Mouse (Mus musculus) left cerebral cortex, postnatal 25 days (tissue): ENCODE results near the gene Syngap1. TPM values are rescaled to one million over a fixed set of nuclear protein-coding genes. Genes with fewer than 3 reads are reported as not detected.

Experiments used
- DNase-seq, 2 experiments: peaks; one replicate each; pipeline ENCODE4 v3.0.0; 2022; ENCODE audit warnings: low spot score in 2 of 2, mixed read lengths in 1 of 2
- intact Hi-C: fragments of 180-260 bp; cut with DNase I; formaldehyde crosslinking; loops from one replicate; pipeline ENCODE4 v1.15.1; 2025
- microRNA-seq, 2 experiments: library from miRNA; unstranded; fragments of <30 nt; microRNA quantifications; one replicate each; pipeline ENCODE4 v1.2.0; 2022
- total RNA-seq, 2 experiments: library from RNA; stranded (reverse); gene quantifications; 2 replicates each; pipeline ENCODE4 v1.2.3; 2021

Gene Syngap1
- total RNA-seq, 2 experiments from 2014 or later = 492 TPM

DNA sequence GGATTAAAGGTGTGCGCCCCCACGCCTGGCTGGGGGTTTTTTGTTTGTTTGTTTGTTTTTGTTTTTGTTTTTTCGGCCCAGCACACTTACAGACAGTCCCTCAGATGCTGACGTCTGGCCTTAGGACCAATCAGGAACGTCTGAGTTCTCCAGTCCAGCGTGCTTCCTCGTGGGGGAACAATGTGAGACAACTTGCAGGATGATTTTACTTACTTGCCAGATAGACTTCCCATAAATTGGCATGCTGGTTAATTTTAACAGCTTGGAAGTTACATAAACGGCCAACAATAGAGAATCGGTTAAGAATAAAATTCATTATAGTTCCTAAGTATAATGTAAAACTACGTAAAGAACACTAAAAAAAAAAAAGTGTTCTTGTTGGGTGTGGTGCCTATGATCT is 70.1 kb downstream of the Syngap1 start:
- intact Hi-C loops = no loop called here

DNA sequence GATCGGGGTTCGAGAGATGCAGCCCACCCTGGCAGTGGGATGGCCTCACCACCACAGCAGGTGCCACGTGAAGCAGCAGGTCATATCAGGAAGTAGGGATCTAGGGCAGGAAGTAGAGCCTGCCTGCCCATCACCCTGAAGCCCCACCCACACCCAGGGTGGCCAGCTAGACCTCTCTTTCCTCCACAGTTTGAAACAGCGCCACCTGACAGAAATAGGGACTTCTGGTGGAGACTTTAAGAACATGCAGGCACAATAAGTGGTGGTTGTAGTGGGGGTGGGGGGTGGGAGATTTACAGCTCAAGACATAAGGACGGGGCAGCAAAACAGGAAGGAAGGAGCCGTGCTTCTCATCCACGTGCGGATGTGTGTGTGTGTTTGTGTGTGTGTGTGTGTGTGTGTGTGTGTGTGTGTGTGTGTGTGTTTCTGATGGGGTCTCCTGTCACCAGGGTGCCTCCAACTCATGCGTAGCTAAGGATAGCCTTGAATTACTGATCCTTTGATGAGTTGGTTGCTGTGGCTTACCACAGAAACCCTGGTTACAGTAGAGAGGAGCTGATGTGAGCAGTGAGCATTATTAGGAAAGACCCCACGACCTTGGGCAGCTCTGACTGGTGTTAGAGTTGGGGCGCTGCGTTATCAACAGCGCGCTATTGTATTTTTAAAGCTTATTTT is 71.1 kb downstream of the Syngap1 start:
- intact Hi-C loops = no loop called here
- peak in 1 of 2 experiments; percentile 55 for DNase-seq

More for the DNA sequence above, 70.1 kb downstream of the Syngap1 start:
- peak in 1 of 2 experiments; percentile 87 for DNase-seq

DNA sequence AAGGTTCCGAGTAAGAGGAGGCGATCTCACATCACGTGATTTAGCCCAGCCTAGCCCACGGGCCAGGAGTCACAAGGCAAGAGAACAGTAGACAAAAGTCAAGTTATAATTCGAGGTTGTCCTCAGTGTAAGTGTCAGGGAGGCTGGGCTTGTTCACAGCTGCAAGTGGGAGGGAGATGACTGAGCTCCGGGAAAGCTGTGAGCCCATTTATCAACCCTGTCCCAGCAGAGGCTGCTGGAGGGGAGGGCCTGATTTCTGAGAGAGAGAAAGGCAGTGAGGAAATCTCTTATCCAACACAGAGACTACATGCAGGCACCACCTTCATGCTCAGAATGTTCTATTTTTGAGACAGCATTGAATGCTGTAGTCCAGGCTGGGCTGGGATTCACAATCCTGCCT is 71.9 kb downstream of the Syngap1 start:
- intact Hi-C loops = no loop called here
- DNase-seq = peak; percentile 49 to 87

DNA sequence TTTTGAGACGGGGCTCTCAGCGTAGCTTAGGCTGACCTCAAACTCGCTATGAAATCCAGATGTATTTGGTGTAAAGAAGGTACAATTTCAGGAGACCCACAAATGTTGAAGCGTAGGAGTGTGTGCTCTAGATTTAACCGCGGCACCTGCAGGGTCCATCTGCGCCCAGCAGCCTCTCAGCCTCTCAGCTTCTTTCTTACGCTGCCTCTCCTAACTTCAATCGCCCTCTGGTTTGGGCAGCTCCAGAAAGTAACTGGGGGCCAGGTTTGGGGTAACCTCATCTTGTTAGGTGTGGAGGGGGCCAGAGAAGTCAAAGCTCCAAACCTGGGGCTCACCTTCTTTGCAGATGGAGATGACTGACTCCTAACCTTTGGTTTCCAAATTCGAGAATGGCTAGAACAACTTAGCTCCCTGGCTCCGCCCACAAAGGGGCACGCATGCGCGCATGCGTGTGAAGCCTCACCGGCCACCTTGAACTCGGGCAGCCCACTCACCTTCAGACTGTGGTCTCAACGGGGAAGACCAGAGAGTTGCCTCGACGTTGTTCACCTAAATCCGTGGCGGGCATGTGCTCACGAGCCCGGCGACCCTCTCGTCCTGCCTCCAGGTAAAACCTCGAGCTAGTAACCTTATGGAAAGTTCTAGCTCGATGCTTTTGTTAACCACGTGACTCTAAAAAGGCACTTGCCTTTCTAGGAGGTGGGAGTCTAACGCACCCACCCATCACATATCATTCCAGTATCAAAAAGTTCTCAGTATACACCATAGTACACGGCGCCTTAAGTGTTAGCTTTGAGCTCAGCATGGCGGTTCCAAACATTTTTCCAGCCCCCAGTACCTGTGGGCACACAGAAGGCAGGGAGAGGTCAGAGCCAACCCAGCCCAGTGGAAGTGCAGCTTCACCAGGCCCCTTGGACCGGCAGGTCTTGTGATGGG is 76.8 kb downstream of the Syngap1 start:
- DNase-seq = peak; percentile 80 to 86
- intact Hi-C loops = loop anchor here (5.0 kb wide), 2 partner anchors 46 to 71 kb away; partner anchors contain the start of gene Zbtb9

DNA sequence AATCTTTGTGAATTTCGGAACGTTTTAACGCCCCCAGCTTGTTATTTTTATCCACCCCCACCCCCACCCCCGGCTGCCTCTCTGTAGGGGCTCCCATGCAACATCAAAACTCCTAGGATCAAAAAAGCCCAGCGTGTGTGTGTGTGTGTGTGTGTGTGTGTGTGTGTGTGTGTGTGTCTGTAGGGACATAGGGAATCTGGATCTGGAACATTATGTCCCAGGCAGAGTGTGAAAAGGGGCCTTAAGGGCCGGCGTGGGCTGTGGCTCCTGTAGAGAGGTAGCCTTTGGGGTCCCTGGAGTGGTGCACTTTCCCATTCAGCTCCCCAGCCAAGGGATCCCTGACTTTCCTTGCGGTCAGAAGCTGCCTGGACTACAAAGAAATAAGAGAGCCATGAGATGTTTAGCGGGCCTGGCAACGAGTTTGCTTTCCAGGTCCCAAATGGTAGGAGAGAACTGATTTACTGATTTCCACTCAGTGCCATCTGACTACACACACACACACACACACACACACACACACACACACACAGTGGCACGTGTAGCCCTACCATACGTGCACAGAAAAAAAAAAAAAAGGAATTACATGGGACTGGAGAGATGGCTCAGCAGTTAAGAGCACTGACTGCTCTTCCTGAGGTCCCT is 77.6 kb downstream of the Syngap1 start:
- DNase-seq = peak; percentile 48 to 73

DNA sequence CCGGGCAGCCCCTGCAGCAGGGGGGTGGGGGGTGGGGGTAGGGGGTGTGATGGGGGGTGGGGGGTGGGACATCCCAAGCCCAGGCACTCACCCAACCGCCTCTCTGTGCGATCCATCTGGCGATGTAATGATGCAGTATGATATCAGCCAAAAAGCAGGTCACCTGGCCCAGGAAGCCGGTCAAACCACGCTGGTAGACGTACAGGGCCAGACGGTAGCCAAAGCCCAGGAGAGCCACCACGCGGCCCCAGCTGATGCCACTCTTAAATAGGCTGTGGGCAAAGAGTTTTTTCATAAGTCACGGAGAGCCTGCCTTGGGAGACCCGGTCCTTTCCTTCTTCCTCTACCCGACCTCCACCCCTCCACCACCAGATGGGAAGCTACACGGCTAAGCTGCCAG is 80.0 kb downstream of the Syngap1 start:
- intact Hi-C loops = no loop called here
- DNase-seq = no peak

More for the DNA sequence above, 77.6 kb downstream of the Syngap1 start:
- intact Hi-C loops = loop anchor here (5.0 kb wide), 2 partner anchors 46 to 71 kb away; partner anchors contain the start of gene Zbtb9

DNA sequence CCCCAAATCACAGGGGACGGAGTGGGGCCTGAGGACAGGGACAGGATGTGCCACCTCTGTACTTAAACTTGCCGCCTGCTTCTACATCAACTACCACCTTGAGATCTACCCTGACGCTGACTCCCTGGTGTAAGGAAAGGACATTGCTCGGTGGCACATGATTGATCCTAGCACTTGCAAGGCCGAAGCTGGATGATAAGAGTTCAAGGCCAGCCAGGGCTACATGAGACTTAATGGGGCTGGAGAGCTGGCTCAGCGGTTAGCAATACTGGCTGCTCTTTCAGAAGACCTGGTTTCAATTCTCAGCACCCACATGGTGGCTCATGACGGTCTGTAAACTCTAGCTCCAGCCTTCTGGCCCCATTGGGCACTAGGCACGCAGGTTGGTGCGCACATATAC is 80.7 kb downstream of the Syngap1 start:
- no peak for DNase-seq
- intact Hi-C loops = no loop called here

Small RNA genes lying within 50 kb of the gene (microRNA-seq; reads per million reads assigned to microRNA genes)
- 0 reads per million in 2 experiments for gene Gm27775
- 15.8 to 26.5 reads per million in 2 experiments for gene Mir3083
- 4.0 to 5.4 reads per million in 2 experiments for gene Mir6968

Other genes with a start within 250 kb of the Syngap1 start
- 10 to 100 TPM; 88.2 to 96.2 TPM for gene Crebrf, start 225.6 kb upstream of the Syngap1 start, total RNA-seq
- gene Bnip1, start 160.2 kb upstream of the Syngap1 start, total RNA-seq = 10 to 100 TPM; 32.7 to 34.1 TPM
- not detected for gene Nkx2-5, start 96.2 kb upstream of the Syngap1 start, total RNA-seq
- gene Kifc5b, start 24.2 kb upstream of the Syngap1 start, total RNA-seq = 1 to 10 TPM; 3.1 to 3.9 TPM
- gene Phf1, start 8.2 kb upstream of the Syngap1 start, total RNA-seq = 10 to 100 TPM; 24.8 to 25.0 TPM
- gene Cuta, start 1.7 kb upstream of the Syngap1 start, total RNA-seq = 100 to 1,000 TPM; 111 to 123 TPM
- gene Zbtb9, start 31.9 kb downstream of the Syngap1 start, total RNA-seq = 10 to 100 TPM; 17.7 to 18.8 TPM
- 10 to 100 TPM; 17.0 to 17.8 TPM for gene Bak1, start 87.8 kb downstream of the Syngap1 start, total RNA-seq
- 1 to 10 TPM; 1.9 to 2.0 TPM for gene Itpr3, start 116.1 kb downstream of the Syngap1 start, total RNA-seq
- 100 to 1,000 TPM; 215 to 241 TPM for gene Uqcc2, start 192.7 kb downstream of the Syngap1 start, total RNA-seq
- gene Ip6k3, start 226.5 kb downstream of the Syngap1 start, total RNA-seq = under 1 TPM; 0.32 to 0.44 TPM